Mouse (Mus musculus): ENCODE data around the gene Bend4. TPM values are rescaled to one million over a fixed set of nuclear protein-coding genes. Genes with fewer than 3 reads are reported as not detected.
A peak's percentile ranks its signal among the peaks of the same experiment; 100 is the strongest.

Gene Bend4
- 9.6 and 10.1 TPM in 2 replicates for total RNA-seq (2017)

- peak; percentile 57 to 63 for ATAC-seq (replicated peaks in 1 of 2; ENCODE audit: insufficient read depth in 1 of 2, low FRiP score in 2 of 2, low TSS enrichment in 1 of 2, low read depth in 1 of 2, poor library complexity in 2 of 2, severe bottlenecking in 2 of 2)
These were observed at the start of gene Bend4 for GRCm38 (mm10) chr5:67427443-67428360. TSS of gene Bend4 (minus strand) at chr5:67428310.

DNA sequence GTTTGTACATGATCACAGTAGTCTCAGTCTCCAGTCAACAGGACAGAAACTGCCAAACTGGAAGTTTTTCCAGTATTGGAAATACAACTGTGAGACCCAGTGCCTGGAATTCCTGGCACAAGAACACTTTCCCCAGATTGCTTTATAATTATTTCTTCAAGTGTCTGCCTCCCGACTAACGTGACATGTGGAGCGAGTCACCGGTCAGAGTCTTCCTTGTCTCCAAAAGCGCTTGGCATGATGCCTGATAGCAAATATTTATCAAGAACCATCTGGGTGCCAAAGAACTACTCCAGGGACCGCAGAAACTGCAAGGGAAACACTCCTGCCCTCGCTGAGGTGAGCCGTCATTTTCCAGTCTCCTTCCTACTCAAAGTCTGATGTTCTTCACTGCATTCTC is 45.6 kb upstream of the Bend4 start:
- ATAC-seq (replicated peaks in 1 of 2; ENCODE audit: insufficient read depth in 1 of 2, low FRiP score in 2 of 2, low TSS enrichment in 1 of 2, low read depth in 1 of 2, poor library complexity in 2 of 2, severe bottlenecking in 2 of 2), result no peak

- ATAC-seq (replicated peaks in 1 of 2; ENCODE audit: insufficient read depth in 1 of 2, low FRiP score in 2 of 2, low TSS enrichment in 1 of 2, low read depth in 1 of 2, poor library complexity in 2 of 2, severe bottlenecking in 2 of 2), result no peak
These were observed 45.0 kb upstream of the Bend4 start for GRCm38 (mm10) chr5:67473094-67473493.

- no peak for ATAC-seq (replicated peaks in 1 of 2; ENCODE audit: insufficient read depth in 1 of 2, low FRiP score in 2 of 2, low TSS enrichment in 1 of 2, low read depth in 1 of 2, poor library complexity in 2 of 2, severe bottlenecking in 2 of 2)
These were observed 38.9 kb upstream of the Bend4 start for GRCm38 (mm10) chr5:67466866-67467530.

DNA sequence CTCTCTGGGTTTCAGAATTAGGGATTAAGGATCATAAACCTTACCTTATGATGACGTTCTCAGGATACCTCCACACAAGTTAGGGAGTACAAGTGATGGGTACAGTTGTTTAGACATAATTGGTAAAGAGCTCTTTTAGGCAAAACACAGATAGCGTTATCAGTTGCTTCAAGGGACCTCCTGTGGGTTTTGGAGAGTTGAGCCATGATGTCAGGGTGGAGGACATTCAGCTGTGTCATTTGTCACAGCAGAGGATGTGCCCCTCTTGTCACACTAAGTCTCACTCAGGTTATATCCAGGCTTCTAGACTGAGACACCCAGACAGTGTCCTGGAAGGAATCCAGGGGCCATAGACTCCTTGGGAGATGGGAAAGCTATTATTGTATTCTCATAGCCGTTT is 36.8 kb upstream of the Bend4 start:
- no peak for ATAC-seq (replicated peaks in 1 of 2; ENCODE audit: insufficient read depth in 1 of 2, low FRiP score in 2 of 2, low TSS enrichment in 1 of 2, low read depth in 1 of 2, poor library complexity in 2 of 2, severe bottlenecking in 2 of 2)

DNA sequence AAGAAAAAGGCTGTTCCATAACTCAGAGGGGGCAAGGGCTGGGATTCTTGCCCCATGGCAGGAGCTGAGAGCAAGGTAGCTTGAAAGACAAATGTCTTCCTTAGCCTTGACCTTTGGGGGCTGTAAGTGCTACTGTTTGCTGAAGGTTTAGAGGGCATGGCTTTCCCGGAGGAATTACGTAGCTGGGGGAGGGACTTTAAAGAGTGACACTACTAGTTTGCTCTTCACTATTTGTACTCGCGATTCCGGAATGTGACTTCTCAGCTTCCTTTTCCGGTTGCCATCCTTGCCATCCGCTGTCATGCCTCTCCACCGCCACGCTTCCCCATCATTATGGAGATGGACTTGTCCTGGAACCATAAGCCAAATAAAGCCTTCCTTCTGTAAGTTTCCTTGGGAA is 35.5 kb upstream of the Bend4 start:
- no peak for ATAC-seq (replicated peaks in 1 of 2; ENCODE audit: insufficient read depth in 1 of 2, low FRiP score in 2 of 2, low TSS enrichment in 1 of 2, low read depth in 1 of 2, poor library complexity in 2 of 2, severe bottlenecking in 2 of 2)

GRCm38 (mm10) chr5:67462331-67462730 is 34.2 kb upstream of the Bend4 start:
- no peak for ATAC-seq (replicated peaks in 1 of 2; ENCODE audit: insufficient read depth in 1 of 2, low FRiP score in 2 of 2, low TSS enrichment in 1 of 2, low read depth in 1 of 2, poor library complexity in 2 of 2, severe bottlenecking in 2 of 2)

DNA sequence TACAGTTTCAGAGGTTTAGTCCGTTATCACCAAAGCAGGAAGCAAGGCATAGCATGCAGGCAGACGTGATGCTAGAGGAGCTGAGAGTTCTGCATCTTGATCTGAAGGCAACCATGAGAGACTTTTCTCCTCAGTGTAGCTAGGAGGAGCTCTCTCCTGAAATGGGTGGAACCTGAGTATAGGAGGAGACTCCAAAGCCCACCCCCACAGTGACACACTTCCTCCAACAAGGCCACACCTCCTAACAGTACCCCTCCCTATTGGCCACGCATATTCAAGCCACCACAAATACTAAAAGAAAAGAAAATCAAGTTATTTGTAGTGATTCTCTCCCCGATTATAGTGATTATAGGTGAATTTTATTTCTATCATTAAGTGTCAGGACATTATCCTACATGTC is 28.7 kb upstream of the Bend4 start:
- no peak for ATAC-seq (replicated peaks in 1 of 2; ENCODE audit: insufficient read depth in 1 of 2, low FRiP score in 2 of 2, low TSS enrichment in 1 of 2, low read depth in 1 of 2, poor library complexity in 2 of 2, severe bottlenecking in 2 of 2)

GRCm38 (mm10) chr5:67454282-67454681 is 26.2 kb upstream of the Bend4 start:
- ATAC-seq (replicated peaks in 1 of 2; ENCODE audit: insufficient read depth in 1 of 2, low FRiP score in 2 of 2, low TSS enrichment in 1 of 2, low read depth in 1 of 2, poor library complexity in 2 of 2, severe bottlenecking in 2 of 2), result no peak

GRCm38 (mm10) chr5:67449957-67450630 is 22.0 kb upstream of the Bend4 start:
- ATAC-seq (replicated peaks in 1 of 2; ENCODE audit: insufficient read depth in 1 of 2, low FRiP score in 2 of 2, low TSS enrichment in 1 of 2, low read depth in 1 of 2, poor library complexity in 2 of 2, severe bottlenecking in 2 of 2), result peak; percentile 68 to 77

DNA sequence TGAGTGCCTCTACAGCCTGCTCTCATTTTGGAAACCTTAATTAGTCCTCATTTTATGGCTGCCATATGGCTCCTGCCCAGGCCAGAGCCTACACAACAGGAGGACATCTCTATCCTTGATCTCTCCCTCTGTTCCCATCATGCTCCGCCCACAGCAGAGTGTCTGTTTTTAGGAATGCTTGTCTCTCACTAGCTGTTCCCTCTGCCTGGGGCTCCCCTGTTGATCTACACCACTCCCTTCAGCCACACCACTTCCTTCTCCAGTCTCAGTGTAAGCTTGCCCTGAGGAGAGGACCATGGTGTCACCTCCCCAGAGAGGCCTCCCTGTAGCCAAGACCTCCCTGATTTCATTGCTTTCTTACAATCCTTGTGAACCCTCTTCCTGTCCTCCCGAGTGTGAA is 18.4 kb upstream of the Bend4 start:
- ATAC-seq (replicated peaks in 1 of 2; ENCODE audit: insufficient read depth in 1 of 2, low FRiP score in 2 of 2, low TSS enrichment in 1 of 2, low read depth in 1 of 2, poor library complexity in 2 of 2, severe bottlenecking in 2 of 2), result no peak

GRCm38 (mm10) chr5:67444217-67445050 is 16.3 kb upstream of the Bend4 start:
- no peak for ATAC-seq (replicated peaks in 1 of 2; ENCODE audit: insufficient read depth in 1 of 2, low FRiP score in 2 of 2, low TSS enrichment in 1 of 2, low read depth in 1 of 2, poor library complexity in 2 of 2, severe bottlenecking in 2 of 2)

GRCm38 (mm10) chr5:67442813-67443450 is 14.8 kb upstream of the Bend4 start:
- no peak for ATAC-seq (replicated peaks in 1 of 2; ENCODE audit: insufficient read depth in 1 of 2, low FRiP score in 2 of 2, low TSS enrichment in 1 of 2, low read depth in 1 of 2, poor library complexity in 2 of 2, severe bottlenecking in 2 of 2)

GRCm38 (mm10) chr5:67440563-67440962 is 12.5 kb upstream of the Bend4 start:
- ATAC-seq (replicated peaks in 1 of 2; ENCODE audit: insufficient read depth in 1 of 2, low FRiP score in 2 of 2, low TSS enrichment in 1 of 2, low read depth in 1 of 2, poor library complexity in 2 of 2, severe bottlenecking in 2 of 2), result no peak

- ATAC-seq (replicated peaks in 1 of 2; ENCODE audit: insufficient read depth in 1 of 2, low FRiP score in 2 of 2, low TSS enrichment in 1 of 2, low read depth in 1 of 2, poor library complexity in 2 of 2, severe bottlenecking in 2 of 2), result peak; percentile 96 to 98
These were observed 9.3 kb upstream of the Bend4 start for GRCm38 (mm10) chr5:67437403-67437802.

GRCm38 (mm10) chr5:67426478-67427442 is 1.4 kb downstream of the Bend4 start:
- peak; percentile 13 to 37; a peak in 1 of 4 replicates for ATAC-seq (replicated peaks in 1 of 2; ENCODE audit: insufficient read depth in 1 of 2, low FRiP score in 2 of 2, low TSS enrichment in 1 of 2, low read depth in 1 of 2, poor library complexity in 2 of 2, severe bottlenecking in 2 of 2)
